Comparison of ENCODE assay signal across 26 mouse cellular contexts in the genomic region with DNA sequence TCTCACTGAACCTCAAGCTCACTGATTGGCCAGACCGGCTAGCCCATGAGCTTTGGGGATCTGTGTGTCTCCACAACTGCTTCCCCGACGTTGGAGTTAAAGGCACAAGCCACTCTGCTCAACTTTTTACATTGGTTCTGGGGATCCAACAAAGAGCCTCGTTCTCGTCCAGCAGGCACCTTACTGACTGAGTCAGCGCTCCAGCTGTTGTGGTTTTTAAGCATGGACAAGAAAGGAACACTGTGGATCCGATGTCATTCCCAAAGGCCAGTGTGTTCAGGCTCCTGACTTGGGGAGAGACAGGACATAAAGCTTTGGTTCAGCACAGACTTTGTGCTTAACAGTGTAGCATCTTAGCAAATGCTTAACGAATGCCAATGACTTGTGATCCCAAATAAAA.
"Had no signal": no experiment of that assay in that cellular context is flagged by ENCODE, and none has a peak within 500 bp of the region (broad histone marks: within the 10 kb centered on the region; RNA-seq: fewer than 3 reads in every experiment).

No protein-coding gene starts in this region.

- DNase-seq: gastrocnemius, adult 2 months; gastrocnemius, postnatal 10 days; gastrocnemius, postnatal 25 days; heart, adult 2 months; heart, postnatal 10 days; heart, postnatal 4 days; kidney, adult 18-20 months; kidney, adult 8-10 months; kidney, postnatal 10 days; kidney, postnatal 25 days; kidney, postnatal 4 days; left cerebral cortex, postnatal 4 days had no signal

- ATAC-seq: hindbrain, embryonic 16.5 days; inflammation-experienced regulatory T-cells, adult 6 months; intestine, embryonic 15.5 days; intestine, postnatal 0 days; liver, embryonic 12.5 days had no signal

- H3K4me2 ChIP-seq: heart, embryonic 12.5 days; hindbrain, embryonic 12.5 days; hindbrain, embryonic 14.5 days; intestine, embryonic 15.5 days; limb, embryonic 13.5 days; limb, embryonic 15.5 days; liver, embryonic 12.5 days had no signal

- H3K4me3 ChIP-seq: gastrocnemius, adult 2 months; heart, adult 2 months; heart, embryonic 10.5 days; heart, embryonic 12.5 days; hindbrain, embryonic 10.5 days; hindbrain, embryonic 12.5 days; intestine, embryonic 15.5 days; layer of hippocampus, adult 2 months; left cerebral cortex, adult 2 months; limb, embryonic 13.5 days; limb, embryonic 15.5 days; liver, embryonic 12.5 days had no signal

- H3K27me3 ChIP-seq: hindbrain, embryonic 12.5 days; intestine, embryonic 15.5 days; limb, embryonic 13.5 days; limb, embryonic 15.5 days; liver, embryonic 12.5 days had no signal

- H3K36me3 ChIP-seq: heart, embryonic 10.5 days; heart, embryonic 12.5 days; hindbrain, embryonic 10.5 days; intestine, embryonic 15.5 days; limb, embryonic 13.5 days; limb, embryonic 15.5 days had no signal
